Mouse (Mus musculus): ENCODE data around the gene 1700123K08Rik.
"Not testable (repeated sequence)": the region's sequence is repeated elsewhere in the genome, so short reads cannot be mapped to it uniquely, and the experiment has no call there.

1700123K08Rik gene

GRCm38 (mm10) chr5:138564612-138565011 lies at the start of gene 1700123K08Rik:
Gene 1700123K08Rik (minus strand): TSS chr5:138564712.
- DNase-seq (ENCODE audit: inconsistent age in 2 of 2, low spot score in 1 of 2), result not testable (repeated sequence)

GRCm38 (mm10) chr5:138587396-138587795 lies 22.9 kb upstream of the 1700123K08Rik start:
- no peak for DNase-seq (ENCODE audit: inconsistent age in 2 of 2, low spot score in 1 of 2)

- no peak for DNase-seq (ENCODE audit: inconsistent age in 2 of 2, low spot score in 1 of 2)
These were observed 7.1 kb upstream of the 1700123K08Rik start for GRCm38 (mm10) chr5:138571623-138572022.

- DNase-seq (ENCODE audit: inconsistent age in 2 of 2, low spot score in 1 of 2), result no peak
These were observed 11.8 kb downstream of the 1700123K08Rik start for GRCm38 (mm10) chr5:138552718-138553117.

GRCm38 (mm10) chr5:138532491-138532890 lies 32.0 kb downstream of the 1700123K08Rik start:
- no peak for DNase-seq (ENCODE audit: inconsistent age in 2 of 2, low spot score in 1 of 2)

Data from adrenal gland, adult (tissue).